13 mouse cellular contexts compared by ENCODE assay signal in genomic region chr17:70979345-70980223, GRCm38 (mm10). TPM values are rescaled to one million over a fixed set of nuclear protein-coding genes. Genes with fewer than 3 reads are reported as not detected.
DNase-seq lines count a peak whose midpoint lies in the region; ATAC-seq and TF ChIP-seq lines count a peak whose summit lies in the region.
"Had no signal": no experiment of that assay in that cellular context is flagged by ENCODE, and none has a peak within 500 bp of the region (broad histone marks: within the 10 kb centered on the region; RNA-seq: fewer than 3 reads in every experiment).

No protein-coding gene starts in this region.

- peak; percentile 53 for TF ChIP-seq CTCF in gastrocnemius, adult 2 months (IDR thresholded peaks at IDR 0.05)

- H3K27me3 ChIP-seq in splenic B cell, adult 2 months (ENCODE audit: control insufficient read depth, insufficient read depth, low read length, poor library complexity, severe bottlenecking), result no peaks in the 10 kb centered on the region
- H3K27me3 ChIP-seq: liver, embryonic 15.5 days; neural tube, embryonic 13.5 days had no signal

- intact Hi-C loops in gastrocnemius, adult 2 months (cut with DNase I), result loop anchor here (5.0 kb wide), 1 partner anchor 218 kb away; no protein-coding TSS in a partner anchor

- no peak overlapping the region for H3K4me3 ChIP-seq in gastrocnemius, adult 2 months
- H3K4me3 ChIP-seq: liver, embryonic 15.5 days; neural tube, embryonic 13.5 days had no signal

- no peak overlapping the region for H3K27ac ChIP-seq in gastrocnemius, adult 2 months
- H3K27ac ChIP-seq: liver, embryonic 15.5 days; neural tube, embryonic 13.5 days had no signal

- peak; percentile 60 for ATAC-seq in inflammation-experienced regulatory T-cells, adult 6 months

- no peak for DNase-seq in gastrocnemius, adult 2 months
- DNase-seq in gastrocnemius, postnatal 25 days, result no peak
- peak; percentile 23 for DNase-seq in thymus, postnatal 0 days (ENCODE audit: low spot score)
- DNase-seq in thymus, adult 18-20 months, result no peak
- peak; percentile 65 for DNase-seq in splenic B cell, adult 2 months (ENCODE audit: low read depth, low spot score)
- no peak for DNase-seq in left cerebral cortex, adult 9 months (ENCODE audit: low spot score in 2 of 2)
- no peak for DNase-seq in layer of hippocampus, adult 11-12 months (ENCODE audit: low spot score)
- DNase-seq: adrenal gland, postnatal 14 days; B cell, adult 2 months; kidney, postnatal 25 days had no signal

- peaks cover 2% of the 10 kb centered on the region for H3K36me3 ChIP-seq in splenic B cell, adult 2 months (ENCODE audit: control insufficient read depth, insufficient read depth, low read length, poor library complexity, severe bottlenecking)

RNA-seq across cellular contexts. Expression of gene Myom1, which starts 22.8 kb away (rescaled TPM):
- 1,000 to 10,000 TPM; 1,223 to 1,379 TPM for total RNA-seq in gastrocnemius, adult 2 months (2021)
- total RNA-seq in gastrocnemius, postnatal 25 days (2021), result 1,000 to 10,000 TPM; 1,018 to 1,234 TPM
- polyA plus RNA-seq in thymus, postnatal 0 days (2015; fragmentation: Nextera tagmentation; extraction: Ambion mirVana), result 1.2 and 1.4 TPM in 2 replicates
- polyA plus RNA-seq in inflammation-experienced regulatory T-cells, adult 6 months (2017; shearing (Covaris generic)), result under 1 TPM in 1 of 3 experiments, not detected in 2; 0.34 TPM

RNA-seq across cellular contexts. Expression of gene Myl12a, which starts 23.1 kb away (rescaled TPM):
- 100 to 1,000 TPM; 301 to 553 TPM for total RNA-seq in gastrocnemius, adult 2 months (2021)
- total RNA-seq in gastrocnemius, postnatal 25 days (2021), result 100 to 1,000 TPM; 404 to 431 TPM
- 587 and 594 TPM in 2 replicates for polyA plus RNA-seq in thymus, postnatal 0 days (2015; fragmentation: Nextera tagmentation; extraction: Ambion mirVana)
- polyA plus RNA-seq in inflammation-experienced regulatory T-cells, adult 6 months (2017; shearing (Covaris generic)), result 100 to 1,000 TPM; 630 to 948 (median 795) TPM

Comparison
In these comparisons a context has a peak if more than half of its experiments do, and no peak if none do; other contexts are left out.
1. DNase-seq: peak in thymus, postnatal 0 days (single experiment) and splenic B cell, adult 2 months (single experiment); none in gastrocnemius, adult 2 months (single experiment), gastrocnemius, postnatal 25 days (single experiment), thymus, adult 18-20 months (0 of 2), left cerebral cortex, adult 9 months (0 of 2) and layer of hippocampus, adult 11-12 months (single experiment).